Mouse (Mus musculus) olfactory bulb, adult 2 months (tissue): Measurements from ENCODE around the gene Tango2.

Experiments
- CTCF ChIP-seq: fragments of 200-500 bp; IDR thresholded peaks from 2 replicates; pipeline ENCODE4 v1.5.1; 2012; ENCODE audit warnings: low read depth, mild to moderate bottlenecking, low read length, moderate library complexity; ENCODE audit not compliant: insufficient read depth
- POLR2A ChIP-seq: fragments of 200-500 bp; IDR thresholded peaks from 2 replicates; pipeline ENCODE4 v1.6.1; 2012; ENCODE audit warnings: mild to moderate bottlenecking, low read depth, low read length, moderate library complexity; ENCODE audit not compliant: insufficient read depth

GRCm38 (mm10) chr16:18339866-18340265 lies 8.0 kb downstream of the Tango2 start:
- no peak for TF ChIP-seq CTCF
- TF ChIP-seq POLR2A = no peak
